ENCODE assay signal across 8 mouse cellular contexts in the genomic region with DNA sequence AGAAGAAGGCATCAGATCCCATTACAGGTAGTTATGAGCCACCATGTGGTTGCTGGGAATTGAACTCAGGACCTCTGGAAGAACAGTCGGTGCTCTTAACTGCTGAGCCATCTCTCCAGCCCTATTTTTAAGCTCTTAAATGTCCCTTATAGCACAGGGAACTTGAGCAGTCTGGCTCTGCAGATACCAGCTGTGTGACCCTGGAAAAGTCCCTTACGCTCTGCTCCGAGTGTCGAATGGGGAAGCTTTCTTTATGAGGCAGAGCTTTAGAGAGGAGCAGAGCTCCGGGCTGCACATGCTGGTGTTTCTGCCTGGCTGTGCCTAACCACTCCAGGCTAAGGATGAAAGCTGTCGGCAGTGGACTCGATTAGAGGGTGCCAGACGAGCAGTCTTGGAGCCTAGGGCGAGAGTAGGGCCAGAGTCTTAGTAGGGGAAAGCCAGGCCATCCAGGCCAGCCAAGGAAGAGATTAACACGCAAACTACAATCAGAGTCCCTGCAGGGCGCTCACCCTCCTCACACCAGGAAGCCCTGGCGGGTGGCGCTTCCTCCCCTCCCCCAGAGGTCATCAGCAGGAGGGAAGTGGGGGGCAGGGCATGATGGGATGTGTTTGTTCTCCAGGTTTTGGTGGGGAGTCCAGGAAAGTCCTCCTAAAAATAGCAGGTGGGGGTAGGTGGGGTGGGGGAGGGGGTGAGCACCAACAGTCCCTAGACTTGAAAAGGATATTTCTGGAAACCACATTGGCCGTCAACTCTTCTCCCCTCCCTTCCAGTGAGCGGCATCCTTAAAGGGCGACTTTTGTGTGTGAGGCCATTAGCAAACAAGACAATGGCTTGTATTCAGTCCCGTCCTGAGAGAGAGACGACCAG.
DNase-seq lines count a peak whose midpoint lies in the region; ATAC-seq lines count a peak whose summit lies in the region.

No protein-coding gene starts in this region.

- H3K4me1 ChIP-seq in hindbrain, embryonic 12.5 days: peaks cover 23% of the 10 kb centered on the region
- H3K4me1 ChIP-seq in hindbrain, embryonic 13.5 days (replicated peaks): peaks cover 28% of the 10 kb centered on the region
- peaks cover 33% of the 10 kb centered on the region for H3K4me1 ChIP-seq in limb, embryonic 15.5 days
- no peaks in the 10 kb centered on the region for H3K4me1 ChIP-seq in neural tube, embryonic 14.5 days (ENCODE audit: control insufficient read depth, insufficient read depth, low read length)

- WGBS in hindbrain, embryonic 12.5 days: 9% methylated on average over 18 of the region's 18 CpGs
- WGBS in hindbrain, embryonic 13.5 days: 12% methylated on average over 18 of the region's 18 CpGs
- WGBS in limb, embryonic 15.5 days: 27% methylated on average over 18 of the region's 18 CpGs
- 13% methylated on average over 18 of the region's 18 CpGs for WGBS in neural tube, embryonic 14.5 days

- peak; percentile 86 to 87 for DNase-seq in heart, postnatal 10 days
- no peak for DNase-seq in thymus, postnatal 25 days

- H3K4me3 ChIP-seq in hindbrain, embryonic 12.5 days: no peak overlapping the region
- H3K4me3 ChIP-seq in hindbrain, embryonic 13.5 days: no peak overlapping the region
- H3K4me3 ChIP-seq in limb, embryonic 15.5 days: no peak overlapping the region
- no peak overlapping the region for H3K4me3 ChIP-seq in neural tube, embryonic 14.5 days (ENCODE audit: low read depth, low read length)

- H3K9me3 ChIP-seq in hindbrain, embryonic 12.5 days (replicated peaks): peaks cover 6% of the 10 kb centered on the region; the same call in 1 of the 2 replicates
- peaks cover 6% of the 10 kb centered on the region; the same call in 1 of the 2 replicates for H3K9me3 ChIP-seq in hindbrain, embryonic 13.5 days
- no peaks in the 10 kb centered on the region for H3K9me3 ChIP-seq in limb, embryonic 15.5 days
- no peaks in the 10 kb centered on the region for H3K9me3 ChIP-seq in neural tube, embryonic 14.5 days (ENCODE audit: control insufficient read depth, low read length)

- H3K4me2 ChIP-seq in hindbrain, embryonic 12.5 days (replicated peaks): peak overlapping the region; percentile 17; the same call in 1 of the 2 replicates
- no peak overlapping the region for H3K4me2 ChIP-seq in hindbrain, embryonic 13.5 days
- no peak overlapping the region for H3K4me2 ChIP-seq in limb, embryonic 15.5 days
- no peak overlapping the region for H3K4me2 ChIP-seq in neural tube, embryonic 14.5 days (ENCODE audit: low read depth, low read length)

- intact Hi-C loops in heart, postnatal 10 days (cut with DNase I): no loop called here

- no peaks in the 10 kb centered on the region for H3K27me3 ChIP-seq in hindbrain, embryonic 12.5 days
- no peaks in the 10 kb centered on the region for H3K27me3 ChIP-seq in hindbrain, embryonic 13.5 days
- H3K27me3 ChIP-seq in limb, embryonic 15.5 days: no peaks in the 10 kb centered on the region
- no peaks in the 10 kb centered on the region for H3K27me3 ChIP-seq in neural tube, embryonic 14.5 days (ENCODE audit: control insufficient read depth, insufficient read depth, low read length)

- no peak for ATAC-seq in hindbrain, embryonic 12.5 days (ENCODE audit: low FRiP score)
- ATAC-seq in hindbrain, embryonic 13.5 days (ENCODE audit: low FRiP score): no peak; the same call in 1 of the 2 replicates
- ATAC-seq in common myeloid progenitor, adult 5-6 weeks (replicated peaks; ENCODE audit: low read depth, poor library complexity, severe bottlenecking): peak; percentile 49
- ATAC-seq in limb, embryonic 15.5 days (ENCODE audit: insufficient number of reproducible peaks, low FRiP score, low TSS enrichment, low read depth): no peak
- ATAC-seq in neural tube, embryonic 14.5 days (ENCODE audit: low read depth): no peak; the same call in 1 of the 2 replicates
- no peak for ATAC-seq in megakaryocyte-erythroid progenitor cell, adult 5-6 weeks (replicated peaks; ENCODE audit: low FRiP score, low TSS enrichment, poor library complexity, severe bottlenecking)

- no peak overlapping the region for H3K9ac ChIP-seq in hindbrain, embryonic 12.5 days
- H3K9ac ChIP-seq in hindbrain, embryonic 13.5 days: no peak overlapping the region
- H3K9ac ChIP-seq in limb, embryonic 15.5 days: no peak overlapping the region
- no peak overlapping the region for H3K9ac ChIP-seq in neural tube, embryonic 14.5 days (replicated peaks; ENCODE audit: low read depth, low read length)

- peak overlapping the region; percentile 17; the same call in 1 of the 2 replicates for H3K27ac ChIP-seq in hindbrain, embryonic 12.5 days
- H3K27ac ChIP-seq in hindbrain, embryonic 13.5 days: no peak overlapping the region
- peak overlapping the region; percentile 50 for H3K27ac ChIP-seq in limb, embryonic 15.5 days
- H3K27ac ChIP-seq in neural tube, embryonic 14.5 days (ENCODE audit: low read depth, low read length): 0 out of 2 replicates have a peak overlapping the region, but pooled peaks have one; percentile 12

- no peaks in the 10 kb centered on the region for H3K36me3 ChIP-seq in hindbrain, embryonic 12.5 days
- H3K36me3 ChIP-seq in hindbrain, embryonic 13.5 days: no peaks in the 10 kb centered on the region
- H3K36me3 ChIP-seq in limb, embryonic 15.5 days: peaks cover 9% of the 10 kb centered on the region; the same call in 1 of the 2 replicates
- H3K36me3 ChIP-seq in neural tube, embryonic 14.5 days (ENCODE audit: control insufficient read depth, insufficient read depth, low read length): no peaks in the 10 kb centered on the region
